Mouse (Mus musculus): Measurements from ENCODE around the gene Siva1. TPM values are rescaled to one million over a fixed set of nuclear protein-coding genes. Genes with fewer than 3 reads are reported as not detected.
A peak's percentile ranks its signal among the peaks of the same experiment; 100 is the strongest.

Gene Siva1
- polyA plus RNA-seq, 1 experiment from 2014 or later: 219 TPM

DNA sequence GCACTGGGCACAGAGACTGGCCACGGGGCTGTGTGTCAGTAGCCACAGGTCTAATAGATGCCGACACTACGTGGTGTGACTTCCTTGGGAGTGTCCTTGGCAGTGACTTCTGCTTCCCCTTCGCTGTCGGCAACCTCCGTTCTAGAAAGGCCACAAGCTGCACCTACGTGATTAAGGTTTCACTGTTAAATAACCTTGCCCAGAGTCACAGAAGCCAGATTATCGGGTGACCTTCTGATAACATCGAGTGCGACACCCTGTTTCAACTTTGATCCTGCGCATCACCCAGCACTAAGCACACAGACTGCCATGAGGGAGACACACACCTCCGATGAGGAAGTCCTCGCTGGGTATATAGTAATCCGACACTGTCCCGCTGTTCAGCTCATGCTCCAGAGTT, 44.0 kb downstream of the Siva1 start:
- H3K27me3 ChIP-seq (ENCODE audit: control insufficient read depth, insufficient read depth, low read length): no peaks in the 10 kb centered on the region
- no peak for DNase-seq (ENCODE audit: low spot score)

DNA sequence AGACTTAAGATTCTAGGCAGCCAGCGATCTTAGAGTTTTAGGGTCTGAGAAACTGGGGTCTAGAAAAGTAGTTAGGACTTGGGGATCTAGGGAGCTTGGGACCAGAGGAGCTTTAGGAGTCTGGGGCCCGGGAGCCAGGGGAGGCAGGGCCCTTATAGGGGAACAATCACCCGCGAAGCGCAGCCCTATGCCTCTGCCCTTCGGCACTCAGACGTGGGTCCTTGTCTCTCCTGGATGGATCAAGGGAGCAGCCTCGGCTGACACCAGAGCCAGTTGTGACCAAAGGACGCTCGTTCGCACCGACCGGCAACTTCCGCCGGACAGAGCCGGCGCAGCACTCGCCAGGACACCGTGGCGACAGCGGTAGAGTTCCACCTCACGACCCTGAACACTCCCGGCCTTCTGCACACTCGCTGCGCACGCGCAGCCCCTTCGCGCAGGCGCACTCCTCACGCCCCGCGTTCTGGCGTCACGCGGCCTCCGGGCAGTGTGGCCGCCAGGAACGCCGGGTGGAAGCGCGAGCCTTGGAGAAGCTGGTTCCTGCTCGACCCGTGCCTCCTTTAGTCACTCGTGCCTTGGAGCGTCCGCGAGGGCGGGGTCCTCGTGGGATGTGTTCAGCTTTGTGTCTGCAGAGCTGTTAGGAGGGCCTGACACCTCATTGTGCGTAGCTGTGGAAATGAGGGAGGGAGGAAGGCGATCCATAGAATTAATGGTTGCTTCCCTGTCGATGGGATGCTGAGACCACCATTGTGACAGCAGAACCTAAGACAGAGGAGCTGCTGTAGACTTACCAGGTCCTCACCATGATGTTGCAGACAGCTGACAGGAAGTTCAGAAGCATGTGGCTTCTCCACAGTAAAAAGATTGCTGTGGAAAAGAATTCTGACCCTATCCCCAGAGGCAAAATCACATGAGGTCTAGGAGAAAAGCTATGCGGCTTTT, 49.0 kb downstream of the Siva1 start:
- DNase-seq (ENCODE audit: low spot score): peak; percentile 98
- no peaks in the 10 kb centered on the region for H3K36me3 ChIP-seq (ENCODE audit: control insufficient read depth, insufficient read depth, low read length)
- peak; percentile 91 for ATAC-seq (ENCODE audit: insufficient read depth, low FRiP score, low TSS enrichment)
- H3K9me3 ChIP-seq (ENCODE audit: control insufficient read depth, low read length): no peaks in the 10 kb centered on the region
- H3K4me3 ChIP-seq (ENCODE audit: low read depth, low read length): peak overlapping the region; percentile 55
- H3K9ac ChIP-seq (ENCODE audit: low read length): peak overlapping the region; percentile 79
- WGBS: 3% methylated on average over 54 of the region's 54 CpGs
- H3K27ac ChIP-seq (ENCODE audit: low read depth, low read length): peak overlapping the region; percentile 39
- peaks cover 9% of the 10 kb centered on the region; the same call in 1 of the 2 replicates for H3K4me1 ChIP-seq (ENCODE audit: control insufficient read depth, insufficient read depth, low read length)
- H3K4me2 ChIP-seq (ENCODE audit: low read depth): peak overlapping the region; percentile 94
- no peaks in the 10 kb centered on the region for H3K27me3 ChIP-seq (ENCODE audit: control insufficient read depth, insufficient read depth, low read length)

More for the DNA sequence above, 44.0 kb downstream of the Siva1 start:
- Histone ChIP-seq H3K36me3 (ENCODE audit: control insufficient read depth, insufficient read depth, low read length) (no peaks in the 10 kb centered on the region), H3K27ac (ENCODE audit: low read depth, low read length) (no peak overlapping the region), H3K4me3 (ENCODE audit: low read depth, low read length) (no peak overlapping the region), H3K9ac (ENCODE audit: low read length) (no peak overlapping the region), H3K9me3 (ENCODE audit: control insufficient read depth, low read length) (no peaks in the 10 kb centered on the region), H3K4me1 (ENCODE audit: control insufficient read depth, insufficient read depth, low read length) (peaks cover 6% of the 10 kb centered on the region; the same call in 1 of the 2 replicates), H3K4me2 (ENCODE audit: low read depth) (no peak overlapping the region)
- 76% methylated on average over 15 of the region's 15 CpGs for WGBS
- no peak for ATAC-seq (ENCODE audit: insufficient read depth, low FRiP score, low TSS enrichment)

DNA sequence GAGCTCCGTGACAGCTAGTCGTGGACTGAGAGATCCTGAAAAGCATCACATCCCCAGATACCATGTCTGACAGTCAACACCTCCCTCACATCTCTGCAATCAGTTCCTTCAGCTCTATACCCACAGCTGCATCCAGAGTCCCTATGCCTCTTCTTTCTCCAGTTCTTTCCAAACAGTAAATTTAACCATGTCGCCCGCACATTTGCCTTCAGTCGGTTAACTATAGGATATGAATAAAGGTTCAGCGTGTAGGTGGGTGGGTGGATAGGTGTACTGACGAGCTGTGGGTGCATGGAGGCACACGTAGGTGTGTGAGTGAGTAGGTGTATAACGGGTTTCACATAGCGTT, 49.6 kb downstream of the Siva1 start:
- Histone ChIP-seq H3K36me3 (ENCODE audit: control insufficient read depth, insufficient read depth, low read length) (no peaks in the 10 kb centered on the region), H3K27me3 (ENCODE audit: control insufficient read depth, insufficient read depth, low read length) (no peaks in the 10 kb centered on the region), H3K4me1 (ENCODE audit: control insufficient read depth, insufficient read depth, low read length) (peaks cover 9% of the 10 kb centered on the region; the same call in 1 of the 2 replicates), H3K9ac (ENCODE audit: low read length) (peak overlapping the region; percentile 79), H3K9me3 (ENCODE audit: control insufficient read depth, low read length) (no peaks in the 10 kb centered on the region), H3K27ac (ENCODE audit: low read depth, low read length) (no peak overlapping the region), H3K4me3 (ENCODE audit: low read depth, low read length) (peak overlapping the region; percentile 55), H3K4me2 (ENCODE audit: low read depth) (peak overlapping the region; percentile 94)
- DNase-seq (ENCODE audit: low spot score): no peak
- no peak; the same call in 1 of the 2 replicates for ATAC-seq (ENCODE audit: insufficient read depth, low FRiP score, low TSS enrichment)
- 80% methylated on average over 10 of the region's 10 CpGs for WGBS

DNA sequence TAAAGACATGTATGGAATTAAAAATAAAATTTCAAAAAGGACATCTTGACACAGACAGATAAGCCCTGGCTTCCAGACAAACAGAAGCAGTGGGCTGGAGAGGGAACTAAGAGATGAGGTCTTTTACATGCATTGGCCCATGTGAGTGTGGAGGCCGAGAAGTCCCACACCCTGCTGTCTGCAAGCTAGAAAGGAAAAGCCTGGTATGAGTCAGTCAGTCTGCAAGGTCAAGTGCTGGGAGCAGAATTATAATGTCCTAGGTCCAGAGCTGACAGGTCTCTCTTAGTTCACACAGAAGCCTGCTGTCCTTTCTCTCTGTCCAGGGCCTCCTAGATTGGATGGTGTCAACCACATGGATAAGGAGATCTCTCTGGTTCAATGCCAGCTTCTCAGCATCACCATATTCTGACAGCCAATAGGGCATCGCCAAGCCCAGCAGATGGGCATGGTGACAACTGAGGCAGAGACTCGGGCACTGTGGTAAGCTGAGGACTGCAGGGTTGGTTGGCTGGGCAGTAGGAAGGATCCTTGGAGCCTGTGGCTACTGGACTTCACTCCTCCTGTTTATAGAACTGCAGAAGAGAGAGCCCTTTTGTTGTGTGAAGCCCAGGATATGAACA, 52.4 kb downstream of the Siva1 start:
- Histone ChIP-seq H3K9ac (ENCODE audit: low read length) (no peak overlapping the region), H3K27ac (ENCODE audit: low read depth, low read length) (no peak overlapping the region), H3K9me3 (ENCODE audit: control insufficient read depth, low read length) (no peaks in the 10 kb centered on the region), H3K4me3 (ENCODE audit: low read depth, low read length) (no peak overlapping the region), H3K4me1 (ENCODE audit: control insufficient read depth, insufficient read depth, low read length) (peaks cover 9% of the 10 kb centered on the region; the same call in 1 of the 2 replicates), H3K27me3 (ENCODE audit: control insufficient read depth, insufficient read depth, low read length) (peaks cover 4% of the 10 kb centered on the region; the same call in 1 of the 2 replicates), H3K4me2 (ENCODE audit: low read depth) (no peak overlapping the region), H3K36me3 (ENCODE audit: control insufficient read depth, insufficient read depth, low read length) (no peaks in the 10 kb centered on the region)
- DNase-seq (ENCODE audit: low spot score) (no peak), ATAC-seq (ENCODE audit: insufficient read depth, low FRiP score, low TSS enrichment) (no peak)
- 84% methylated on average over 3 of the region's 3 CpGs for WGBS

Small RNA genes within 50 kb of the gene (microRNA-seq; reads per million reads assigned to microRNA genes)
- gene Mir6939: not detected

Other genes starting within 250 kb of the Siva1 start
- gene A530016L24Rik, start 155.2 kb upstream of the Siva1 start, polyA plus RNA-seq (2014; fragmentation: Nextera tagmentation; extraction: Ambion mirVana): 0.12 TPM in 1 of 2 replicates, not detected in the other
- 5.8 and 8.4 TPM in 2 replicates for gene Tmem179, start 127.9 kb upstream of the Siva1 start, polyA plus RNA-seq (2014; fragmentation: Nextera tagmentation; extraction: Ambion mirVana)
- 1.9 and 2.2 TPM in 2 replicates for gene Inf2, start 55.9 kb upstream of the Siva1 start, polyA plus RNA-seq (2014; fragmentation: Nextera tagmentation; extraction: Ambion mirVana)
- 4.6 and 4.7 TPM in 2 replicates for gene Adssl1, start 24.6 kb upstream of the Siva1 start, polyA plus RNA-seq (2014; fragmentation: Nextera tagmentation; extraction: Ambion mirVana)
- 124 and 126 TPM in 2 replicates for gene Akt1, start 30.2 kb downstream of the Siva1 start, polyA plus RNA-seq (2014; fragmentation: Nextera tagmentation; extraction: Ambion mirVana)
- 4.4 and 6.7 TPM in 2 replicates for gene Zbtb42, start 34.1 kb downstream of the Siva1 start, polyA plus RNA-seq (2014; fragmentation: Nextera tagmentation; extraction: Ambion mirVana)
- gene Cep170b, start 75.8 kb downstream of the Siva1 start, polyA plus RNA-seq (2014; fragmentation: Nextera tagmentation; extraction: Ambion mirVana): 10.2 and 10.7 TPM in 2 replicates
- 3.8 and 4.9 TPM in 2 replicates for gene Pld4, start 116.0 kb downstream of the Siva1 start, polyA plus RNA-seq (2014; fragmentation: Nextera tagmentation; extraction: Ambion mirVana)
- gene Ahnak2, start 158.0 kb downstream of the Siva1 start, polyA plus RNA-seq (2014; fragmentation: Nextera tagmentation; extraction: Ambion mirVana): 0.26 and 0.61 TPM in 2 replicates
- gene Clba1, start 164.3 kb downstream of the Siva1 start, polyA plus RNA-seq (2014; fragmentation: Nextera tagmentation; extraction: Ambion mirVana): 13.6 and 14.0 TPM in 2 replicates
- 165 and 173 TPM in 2 replicates for gene Cdca4, start 184.7 kb downstream of the Siva1 start, polyA plus RNA-seq (2014; fragmentation: Nextera tagmentation; extraction: Ambion mirVana)
- not detected in 2 replicates for gene Gpr132, start 223.5 kb downstream of the Siva1 start, polyA plus RNA-seq (2014; fragmentation: Nextera tagmentation; extraction: Ambion mirVana)

Measured in neural tube, embryonic 11.5 days (tissue).